Mouse (Mus musculus) heart, adult 2 months (tissue): Measurements from ENCODE around the gene Cox7b.

ENCODE experiments used
- EP300 ChIP-seq: fragments of 200-500 bp; IDR thresholded peaks from 2 replicates; pipeline ENCODE4 v1.6.1; 2011; ENCODE audit warnings: low read depth, low read length, control low read depth; ENCODE audit not compliant: insufficient read depth
- POLR2A ChIP-seq: fragments of 200-500 bp; IDR thresholded peaks from 2 replicates; pipeline ENCODE4 v1.6.1; 2011; ENCODE audit warnings: mild to moderate bottlenecking, low read depth, low read length, control low read depth; ENCODE audit not compliant: insufficient read depth

- no peak for TF ChIP-seq EP300
- TF ChIP-seq POLR2A = no peak
Measured at GRCm38 (mm10) chrX:106030176-106030575, 14.7 kb downstream of the Cox7b start.
